33 mouse cellular contexts compared by ENCODE assay signal in genomic region chr15:12807088-12807487, GRCm38 (mm10).
"Had no signal": no experiment of that assay in that cellular context is flagged by ENCODE, and none has a peak within 500 bp of the region (broad histone marks: within the 10 kb centered on the region; RNA-seq: fewer than 3 reads in every experiment).

No protein-coding gene starts in this region.

- H3K27me3 ChIP-seq: limb, embryonic 12.5 days; limb, embryonic 13.5 days; limb, embryonic 15.5 days; liver, embryonic 12.5 days; liver, embryonic 13.5 days; liver, embryonic 15.5 days; lung, embryonic 15.5 days; megakaryocyte, embryonic 14.5 days; midbrain, embryonic 12.5 days; midbrain, embryonic 13.5 days; midbrain, embryonic 15.5 days; neural tube, embryonic 12.5 days; neural tube, embryonic 13.5 days had no signal

- H3K27ac ChIP-seq: limb, embryonic 10.5 days; limb, embryonic 12.5 days; limb, embryonic 13.5 days; limb, embryonic 15.5 days; liver, embryonic 12.5 days; liver, embryonic 13.5 days; liver, embryonic 14.5 days; liver, embryonic 15.5 days; lung, embryonic 15.5 days; macrophage; midbrain, embryonic 10.5 days; midbrain, embryonic 12.5 days; midbrain, embryonic 13.5 days; midbrain, embryonic 15.5 days; neural tube, embryonic 12.5 days; neural tube, embryonic 13.5 days had no signal

- ATAC-seq: liver, embryonic 12.5 days; liver, postnatal 0 days; lung, postnatal 0 days; midbrain, embryonic 13.5 days; midbrain, embryonic 15.5 days; midbrain, embryonic 16.5 days had no signal

- H3K9me3 ChIP-seq: limb, embryonic 10.5 days; limb, embryonic 12.5 days; limb, embryonic 13.5 days; limb, embryonic 15.5 days; liver, embryonic 12.5 days; liver, embryonic 13.5 days; liver, embryonic 15.5 days; lung, embryonic 15.5 days; megakaryocyte, embryonic 14.5 days; midbrain, embryonic 10.5 days; midbrain, embryonic 12.5 days; midbrain, embryonic 13.5 days; midbrain, embryonic 15.5 days; neural tube, embryonic 12.5 days; neural tube, embryonic 13.5 days had no signal

- H3K9ac ChIP-seq: limb, embryonic 12.5 days; limb, embryonic 13.5 days; limb, embryonic 15.5 days; liver, embryonic 12.5 days; liver, embryonic 13.5 days; liver, embryonic 14.5 days; liver, embryonic 15.5 days; liver, postnatal 0 days; lung, embryonic 14.5 days; lung, embryonic 15.5 days; midbrain, embryonic 12.5 days; midbrain, embryonic 13.5 days; midbrain, embryonic 15.5 days; neural tube, embryonic 12.5 days; neural tube, embryonic 13.5 days had no signal

- DNase-seq: left cerebral cortex, postnatal 4 days; liver; liver, embryonic 13.5 days; liver, postnatal 0 days; lung, adult 18-20 months; lung, adult 2 months; lung, embryonic 14.5 days; lung, postnatal 10 days; lung, postnatal 14 days; lung, postnatal 36 days; lung, postnatal 4 days; midbrain, embryonic 14.5 days had no signal

- H3K4me1 ChIP-seq: limb, embryonic 10.5 days; limb, embryonic 12.5 days; limb, embryonic 13.5 days; limb, embryonic 15.5 days; lung, embryonic 15.5 days; midbrain, embryonic 10.5 days; midbrain, embryonic 12.5 days; midbrain, embryonic 13.5 days; midbrain, embryonic 15.5 days; neural tube, embryonic 12.5 days; neural tube, embryonic 13.5 days had no signal

- H3K4me3 ChIP-seq: limb, embryonic 10.5 days; limb, embryonic 12.5 days; limb, embryonic 13.5 days; limb, embryonic 15.5 days; liver, embryonic 12.5 days; liver, embryonic 13.5 days; liver, embryonic 15.5 days; lung, embryonic 15.5 days; megakaryocyte, embryonic 14.5 days; midbrain, embryonic 10.5 days; midbrain, embryonic 12.5 days; midbrain, embryonic 13.5 days; midbrain, embryonic 15.5 days; myocyte; neural tube, embryonic 12.5 days; neural tube, embryonic 13.5 days had no signal

- H3K4me2 ChIP-seq: limb, embryonic 12.5 days; limb, embryonic 13.5 days; limb, embryonic 15.5 days; liver, embryonic 11.5 days; liver, embryonic 12.5 days; liver, embryonic 13.5 days; liver, embryonic 15.5 days; lung, embryonic 14.5 days; lung, embryonic 15.5 days; midbrain, embryonic 11.5 days; midbrain, embryonic 12.5 days; midbrain, embryonic 13.5 days; midbrain, embryonic 15.5 days; neural tube, embryonic 12.5 days; neural tube, embryonic 13.5 days had no signal
